Mouse (Mus musculus): ENCODE measurements around the gene Frem2. TPM values are rescaled to one million over a fixed set of nuclear protein-coding genes. Genes with fewer than 3 reads are reported as not detected.

Frem2 gene
- polyA plus RNA-seq, 1 experiment from 2014 or later, result 2.9 TPM

DNA sequence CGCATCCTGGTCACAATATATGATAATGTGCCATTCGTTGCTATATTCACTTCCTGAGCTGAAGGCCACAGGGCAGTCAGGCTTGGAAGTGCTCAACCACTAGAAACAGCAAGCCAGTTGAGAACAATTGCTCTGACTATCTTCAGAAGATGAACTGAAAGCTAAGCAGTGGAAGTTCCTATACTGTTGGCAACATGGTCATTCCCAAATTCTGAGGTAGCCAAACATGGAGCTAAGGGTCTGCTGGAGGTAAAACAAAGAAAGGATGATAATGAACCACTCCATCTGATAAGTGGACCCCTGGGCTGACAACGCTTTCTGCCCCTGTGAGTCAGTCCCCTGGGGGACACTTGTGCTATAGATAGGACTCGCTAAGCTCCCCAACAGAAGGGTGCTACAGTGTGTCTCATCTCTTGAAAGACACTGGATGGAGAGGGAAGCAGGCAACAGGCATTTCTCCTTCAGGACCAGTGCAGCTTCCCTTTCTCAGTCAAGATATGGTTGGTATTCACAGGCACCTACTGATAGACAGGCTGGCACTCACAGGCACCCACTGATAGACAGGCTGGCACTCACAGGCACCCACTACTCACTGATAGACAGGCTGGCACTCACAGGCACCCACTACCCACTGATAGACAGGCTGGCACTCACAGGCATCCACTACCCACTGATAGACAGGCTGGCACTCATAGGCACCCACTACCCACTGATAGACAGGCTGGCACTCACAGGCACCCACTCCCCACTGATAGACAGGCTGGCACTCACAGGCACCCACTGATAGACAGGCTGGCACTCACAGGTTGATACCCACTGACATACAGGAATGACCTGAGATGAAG is 142.7 kb downstream of the Frem2 start:
- no peaks in the 10 kb centered on the region for H3K36me3 ChIP-seq
- H3K9me3 ChIP-seq (replicated peaks), result no peaks in the 10 kb centered on the region
- no peaks in the 10 kb centered on the region for H3K27me3 ChIP-seq (ENCODE audit: low read depth, poor library complexity, severe bottlenecking)
- no peak overlapping the region for H3K27ac ChIP-seq
- no peak overlapping the region for H3K4me3 ChIP-seq
- no peaks in the 10 kb centered on the region for H3K4me1 ChIP-seq
- WGBS, result 92% methylated on average over 4 of the region's 4 CpGs
- no peak for DNase-seq (ENCODE audit: low spot score)

DNA sequence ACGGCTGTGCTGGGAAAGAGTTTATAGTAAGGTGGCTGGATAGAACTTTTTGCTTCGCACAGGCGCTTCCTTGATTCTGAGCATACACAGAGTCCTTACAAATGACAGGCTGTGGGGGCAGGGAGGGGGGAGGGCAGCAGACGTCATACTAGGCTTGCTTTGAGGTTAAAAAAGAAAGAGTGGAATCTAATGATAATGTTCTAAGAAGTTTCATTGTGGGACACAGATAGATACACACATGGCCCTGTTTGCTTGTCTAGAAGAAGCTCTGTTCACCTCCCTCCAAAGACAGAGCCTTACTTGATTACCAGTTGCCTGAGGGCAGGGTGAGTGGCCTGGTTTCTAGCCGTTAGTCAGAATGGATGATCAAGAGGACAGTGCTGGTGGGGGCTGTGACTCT is 144.1 kb downstream of the Frem2 start:
- no peaks in the 10 kb centered on the region for H3K9me3 ChIP-seq (replicated peaks)
- H3K36me3 ChIP-seq, result no peaks in the 10 kb centered on the region
- DNase-seq (ENCODE audit: low spot score), result no peak
- 62% methylated on average over 5 of the region's 5 CpGs for WGBS
- H3K4me1 ChIP-seq, result no peaks in the 10 kb centered on the region
- H3K4me3 ChIP-seq, result no peak overlapping the region
- no peak overlapping the region for H3K27ac ChIP-seq
- H3K27me3 ChIP-seq (ENCODE audit: low read depth, poor library complexity, severe bottlenecking), result no peaks in the 10 kb centered on the region

DNA sequence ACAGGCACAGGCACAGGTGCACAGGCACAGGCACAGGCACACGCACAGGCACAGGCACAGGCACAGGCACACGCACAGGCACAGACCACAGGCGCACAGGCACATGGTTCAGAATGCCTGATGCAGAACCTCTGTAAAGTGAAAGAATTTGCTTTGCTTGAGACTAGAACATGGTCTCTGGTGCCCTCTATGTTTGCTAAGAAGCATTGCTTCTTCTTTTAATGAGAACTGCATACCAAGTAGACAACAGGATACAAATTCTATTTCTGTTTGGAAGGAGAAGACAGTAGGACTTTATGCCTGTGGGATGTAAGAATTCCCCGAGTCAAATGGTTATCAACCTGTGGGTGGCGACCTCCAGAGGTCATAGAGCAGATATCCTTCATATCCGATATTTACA is 154.7 kb downstream of the Frem2 start:
- no peak for DNase-seq (ENCODE audit: low spot score)
- Histone ChIP-seq H3K4me3 (no peak overlapping the region), H3K4me1 (peaks cover 7% of the 10 kb centered on the region; the same call in 1 of the 2 replicates), H3K27me3 (ENCODE audit: low read depth, poor library complexity, severe bottlenecking) (no peaks in the 10 kb centered on the region), H3K27ac (no peak overlapping the region), H3K9me3 (replicated peaks) (no peaks in the 10 kb centered on the region), H3K36me3 (no peaks in the 10 kb centered on the region)
- WGBS, result 78% methylated on average over 6 of the region's 6 CpGs

DNA sequence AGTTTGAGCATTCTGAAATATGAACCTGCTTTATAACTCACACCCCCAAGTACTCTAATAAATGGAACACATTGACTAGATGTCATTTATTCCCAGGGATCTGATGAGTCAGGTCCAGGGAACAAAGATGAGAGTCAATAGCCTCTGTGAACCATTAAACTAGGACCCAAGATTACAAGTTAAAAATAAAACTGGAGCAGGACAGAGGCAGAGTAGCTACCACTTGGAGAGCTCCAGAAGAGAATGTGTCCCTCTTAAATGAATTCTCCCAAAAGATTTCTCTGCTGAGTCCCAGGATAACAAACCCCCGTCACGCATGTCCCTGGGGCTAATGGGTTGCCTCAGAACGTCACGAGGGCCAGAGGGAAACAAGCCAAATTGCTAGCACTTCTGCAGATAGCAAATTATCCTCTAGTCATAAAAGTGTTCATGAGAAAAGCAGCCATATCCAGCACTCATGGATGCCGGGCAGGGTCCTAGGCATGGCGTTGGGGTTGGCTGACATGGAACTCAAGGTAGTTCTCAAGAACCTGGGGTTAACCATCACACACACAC is 158.7 kb downstream of the Frem2 start:
- no peaks in the 10 kb centered on the region for H3K27me3 ChIP-seq (ENCODE audit: low read depth, poor library complexity, severe bottlenecking)
- WGBS, result 80% methylated on average over 6 of the region's 6 CpGs
- DNase-seq (ENCODE audit: low spot score), result no peak
- no peaks in the 10 kb centered on the region for H3K36me3 ChIP-seq
- no peaks in the 10 kb centered on the region for H3K9me3 ChIP-seq (replicated peaks)
- H3K4me1 ChIP-seq, result peaks cover 7% of the 10 kb centered on the region; the same call in 1 of the 2 replicates
- H3K4me3 ChIP-seq, result no peak overlapping the region
- no peak overlapping the region for H3K27ac ChIP-seq

DNA sequence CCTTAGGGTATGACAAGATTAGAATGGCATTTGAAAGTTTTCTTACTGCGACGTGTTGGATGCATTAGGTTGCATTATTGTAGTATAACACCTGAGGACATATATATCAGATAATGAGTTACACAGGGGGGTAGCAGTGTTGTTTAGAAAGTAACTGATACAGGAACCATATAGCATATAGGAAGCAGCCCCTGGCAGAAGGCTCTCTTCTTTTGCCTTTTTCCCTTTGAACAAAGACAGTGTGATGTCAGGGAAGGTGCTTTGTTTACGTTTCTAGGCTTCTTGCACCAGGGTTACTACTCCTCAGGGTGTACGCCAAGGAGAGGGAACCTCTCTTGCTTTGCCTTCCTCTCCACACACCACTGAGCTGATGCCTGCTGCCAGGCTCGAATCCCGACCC is 168.8 kb downstream of the Frem2 start, which contains the start of gene Stoml3:
Stoml3 (plus strand) TSS at position 301 of the 400 bp plus-strand sequence.
- no peak within 1 kb of the TSS; the same call in 1 of the 2 replicates for H3K27ac ChIP-seq
- 0 out of 2 replicates have a peak, but pooled peaks cover 4% of the 10 kb centered on the region for H3K36me3 ChIP-seq
- DNase-seq (ENCODE audit: low spot score), result no peak
- H3K27me3 ChIP-seq (ENCODE audit: low read depth, poor library complexity, severe bottlenecking), result no peaks in the 10 kb centered on the region
- H3K4me1 ChIP-seq, result peaks cover 16% of the 10 kb centered on the region
- WGBS, result 81% methylated on average over 6 of the region's 6 CpGs
- no peak within 1 kb of the TSS for H3K4me3 ChIP-seq
- H3K9me3 ChIP-seq (replicated peaks), result no peaks in the 10 kb centered on the region

DNA sequence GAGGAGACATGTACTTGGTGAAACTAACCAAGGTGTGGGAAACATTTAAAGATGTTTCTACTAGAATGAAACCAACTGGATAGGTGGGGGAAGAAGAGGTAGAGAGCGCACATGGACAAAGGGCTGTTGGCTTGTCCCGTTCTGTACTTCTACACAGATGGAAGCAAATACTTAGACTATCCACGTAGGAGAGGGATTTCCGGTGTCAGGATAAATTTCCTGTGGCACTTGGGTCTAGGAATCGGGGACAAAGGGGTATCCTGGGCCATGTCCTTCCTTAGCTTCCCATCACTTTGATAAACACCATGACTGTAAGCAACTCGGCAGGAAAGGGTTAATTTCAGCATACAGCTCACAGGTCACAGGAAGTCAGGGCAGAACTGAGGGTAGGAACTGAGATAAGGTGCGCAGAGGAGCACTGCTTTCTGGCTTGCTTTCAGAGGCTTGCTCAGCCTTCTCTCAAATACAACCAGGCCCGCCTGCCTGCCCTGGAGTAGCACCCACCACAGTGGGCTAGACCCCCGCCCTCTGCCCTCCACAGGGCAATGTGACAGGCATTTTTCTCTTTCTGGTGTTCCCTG is 170.1 kb downstream of the Frem2 start:
- H3K9me3 ChIP-seq (replicated peaks), result no peaks in the 10 kb centered on the region
- H3K4me3 ChIP-seq, result no peak overlapping the region
- H3K27ac ChIP-seq, result no peak overlapping the region; the same call in 1 of the 2 replicates
- H3K36me3 ChIP-seq, result peaks cover 12% of the 10 kb centered on the region
- H3K4me1 ChIP-seq, result peaks cover 16% of the 10 kb centered on the region
- WGBS, result 63% methylated on average over 9 of the region's 9 CpGs
- H3K27me3 ChIP-seq (ENCODE audit: low read depth, poor library complexity, severe bottlenecking), result no peaks in the 10 kb centered on the region
- no peak for DNase-seq (ENCODE audit: low spot score)

DNA sequence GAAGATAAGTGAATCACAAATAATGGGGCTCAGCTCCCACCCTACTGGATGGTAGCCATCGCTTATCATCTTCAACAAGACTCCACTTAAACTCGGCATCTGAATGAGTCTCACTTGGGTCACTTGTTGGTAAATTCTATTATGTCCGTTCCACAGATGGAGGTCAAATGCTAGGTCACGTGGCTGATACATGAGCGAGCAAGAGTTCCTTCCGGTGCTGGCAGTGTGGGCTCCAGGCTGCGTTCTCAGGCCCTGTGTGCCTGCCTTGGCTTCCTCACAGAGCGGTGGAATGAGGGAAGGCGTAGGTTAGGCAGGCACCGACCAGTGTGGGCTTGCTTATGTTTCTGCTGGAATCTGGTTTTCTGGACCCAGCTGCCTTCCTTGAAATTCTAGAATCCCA is 170.6 kb downstream of the Frem2 start:
- 85% methylated on average over 10 of the region's 10 CpGs for WGBS
- no peaks in the 10 kb centered on the region for H3K9me3 ChIP-seq (replicated peaks)
- no peak for DNase-seq (ENCODE audit: low spot score)

DNA sequence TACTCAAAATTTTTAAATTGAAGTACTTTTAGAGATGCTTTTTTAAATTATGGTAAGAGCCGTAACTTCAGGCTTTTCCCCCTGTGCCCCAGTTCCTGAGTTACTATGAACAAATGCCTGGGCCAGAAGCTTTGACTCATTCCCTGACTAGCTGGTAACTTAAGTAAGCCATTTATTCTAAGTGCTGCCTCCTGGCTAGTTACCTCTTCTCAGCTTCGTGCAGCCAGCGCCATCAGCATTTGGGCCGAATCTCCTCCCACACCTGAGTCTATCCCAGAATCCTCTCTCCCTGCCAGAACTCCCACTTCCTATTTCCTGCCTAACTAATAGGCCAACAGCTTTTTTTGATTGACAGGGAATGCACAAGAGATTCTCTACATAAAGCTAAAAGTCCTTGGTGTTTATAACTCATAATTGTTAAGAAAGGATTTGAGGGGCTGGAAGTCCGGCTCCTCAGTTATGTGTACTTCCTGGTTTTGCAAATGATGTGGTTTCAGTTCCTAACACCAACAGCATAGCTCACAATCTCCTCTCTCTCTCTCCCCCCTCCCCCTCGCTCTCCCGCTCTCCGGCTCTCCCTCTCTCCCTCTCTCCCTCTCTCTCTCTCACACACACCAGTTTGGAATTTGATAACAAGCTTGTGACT is 173.6 kb downstream of the Frem2 start:
- Histone ChIP-seq H3K4me3 (no peak overlapping the region), H3K4me1 (peaks cover 16% of the 10 kb centered on the region), H3K36me3 (peaks cover 47% of the 10 kb centered on the region), H3K27me3 (ENCODE audit: low read depth, poor library complexity, severe bottlenecking) (no peaks in the 10 kb centered on the region), H3K9me3 (replicated peaks) (no peaks in the 10 kb centered on the region), H3K27ac (no peak overlapping the region)
- 91% methylated on average over 8 of the region's 8 CpGs for WGBS
- no peak for DNase-seq (ENCODE audit: low spot score)

More for the DNA sequence above, 170.6 kb downstream of the Frem2 start:
- no peaks in the 10 kb centered on the region for H3K27me3 ChIP-seq (ENCODE audit: low read depth, poor library complexity, severe bottlenecking)
- peaks cover 16% of the 10 kb centered on the region for H3K4me1 ChIP-seq
- H3K4me3 ChIP-seq, result no peak overlapping the region
- H3K27ac ChIP-seq, result no peak overlapping the region
- peaks cover 17% of the 10 kb centered on the region for H3K36me3 ChIP-seq

DNA sequence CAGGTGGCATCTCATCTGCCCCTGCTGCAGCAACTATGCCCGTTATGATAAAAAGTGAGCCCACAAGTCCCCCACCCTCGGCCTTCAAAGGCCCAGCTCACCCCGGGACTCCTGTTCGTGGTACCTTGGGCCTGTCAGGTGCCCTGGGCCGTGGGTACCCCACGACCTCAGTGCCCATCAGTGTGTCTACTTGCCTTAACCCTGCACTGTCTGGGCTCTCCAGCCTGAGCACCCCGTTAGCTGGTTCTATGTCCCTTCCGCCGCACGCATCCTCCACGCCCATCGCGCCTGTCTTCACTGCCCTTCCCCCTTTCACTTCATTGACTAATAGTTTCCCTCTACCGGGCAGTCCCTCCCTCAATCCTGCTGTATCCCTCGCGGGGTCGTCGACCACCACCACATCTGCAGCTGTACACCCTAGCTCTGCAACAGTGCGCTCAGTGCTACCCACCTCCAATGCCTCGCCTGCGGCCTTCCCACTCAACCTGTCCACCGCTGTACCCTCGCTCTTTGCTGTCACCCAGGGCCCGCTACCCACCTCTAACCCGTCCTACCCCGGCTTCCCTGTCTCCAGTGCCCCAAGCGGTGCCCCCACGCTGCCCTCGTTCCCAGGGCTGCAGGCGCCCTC is 178.6 kb downstream of the Frem2 start:
- Histone ChIP-seq H3K27ac (no peak overlapping the region), H3K36me3 (peaks cover 93% of the 10 kb centered on the region), H3K9me3 (replicated peaks) (no peaks in the 10 kb centered on the region), H3K27me3 (ENCODE audit: low read depth, poor library complexity, severe bottlenecking) (no peaks in the 10 kb centered on the region), H3K4me1 (no peaks in the 10 kb centered on the region), H3K4me3 (no peak overlapping the region)
- 96% methylated on average over 30 of the region's 30 CpGs for WGBS
- no peak for DNase-seq (ENCODE audit: low spot score)

DNA sequence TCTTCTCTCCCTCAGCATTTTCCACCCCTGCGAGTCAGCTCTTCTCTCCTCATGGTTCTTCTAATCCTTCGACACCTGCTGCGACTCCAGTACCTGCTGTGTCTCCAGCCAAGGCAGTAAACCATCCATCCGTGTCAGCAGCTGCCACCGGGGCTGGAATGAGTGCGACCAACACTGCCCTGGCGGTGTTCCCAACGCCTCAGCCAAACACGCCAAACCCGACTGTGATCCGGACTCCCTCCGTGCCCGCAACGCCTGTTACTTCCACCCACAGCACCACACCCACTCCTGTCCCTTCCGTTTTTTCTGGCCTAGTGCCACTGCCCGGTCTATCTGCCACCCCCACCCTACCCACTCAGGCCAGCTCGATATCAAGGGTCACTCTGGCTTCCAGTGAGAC is 179.7 kb downstream of the Frem2 start:
- Histone ChIP-seq H3K4me1 (no peaks in the 10 kb centered on the region), H3K9me3 (replicated peaks) (no peaks in the 10 kb centered on the region), H3K4me3 (no peak overlapping the region), H3K27me3 (ENCODE audit: low read depth, poor library complexity, severe bottlenecking) (no peaks in the 10 kb centered on the region), H3K27ac (no peak overlapping the region), H3K36me3 (peaks cover 98% of the 10 kb centered on the region)
- WGBS, result 88% methylated on average over 17 of the region's 17 CpGs
- no peak for DNase-seq (ENCODE audit: low spot score)

DNA sequence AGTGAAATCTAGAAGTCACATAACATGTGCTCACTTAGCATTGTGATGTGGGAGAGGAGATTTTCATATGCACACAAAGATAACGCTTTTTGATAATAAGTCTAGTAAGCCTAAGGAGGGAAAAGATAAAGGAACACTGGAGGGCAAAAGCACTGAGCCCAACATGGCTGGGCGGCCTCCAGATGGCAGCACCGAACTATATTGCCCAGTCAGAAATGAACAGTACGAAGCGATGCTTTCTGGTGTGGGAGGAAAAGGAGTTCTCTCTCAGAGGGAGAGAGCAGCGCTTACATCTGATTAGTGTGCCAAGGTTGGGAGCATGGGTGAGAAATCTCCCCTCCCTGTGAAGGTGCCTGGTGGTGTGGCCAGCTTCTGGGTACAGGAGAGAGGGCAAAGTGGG is 181.3 kb downstream of the Frem2 start:
- Histone ChIP-seq H3K27ac (no peak overlapping the region), H3K4me3 (no peak overlapping the region), H3K4me1 (no peaks in the 10 kb centered on the region), H3K9me3 (replicated peaks) (no peaks in the 10 kb centered on the region), H3K27me3 (ENCODE audit: low read depth, poor library complexity, severe bottlenecking) (no peaks in the 10 kb centered on the region), H3K36me3 (peaks cover 98% of the 10 kb centered on the region)
- 83% methylated on average over 6 of the region's 6 CpGs for WGBS
- no peak for DNase-seq (ENCODE audit: low spot score)

DNA sequence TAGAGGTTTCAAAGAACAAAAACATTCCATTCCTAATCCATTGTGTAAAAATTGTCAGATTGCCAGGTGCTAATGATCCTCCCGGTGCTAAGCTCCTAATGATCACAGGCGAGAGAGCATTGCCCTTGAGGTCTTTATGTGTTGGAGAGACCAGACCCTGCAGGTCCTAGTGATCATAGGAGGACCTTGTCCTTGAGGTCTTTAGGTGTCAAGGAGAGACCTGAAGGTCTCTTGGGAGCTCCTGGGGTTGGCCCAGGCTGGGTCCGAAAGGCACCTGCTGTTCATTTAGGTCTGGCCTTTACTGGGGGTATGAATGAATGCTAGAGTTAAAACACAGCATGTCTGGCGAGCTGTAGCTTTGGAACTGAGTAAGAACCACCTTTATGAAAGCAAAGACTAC is 183.0 kb downstream of the Frem2 start:
- no peak for DNase-seq (ENCODE audit: low spot score)
- WGBS, result 84% methylated on average over 4 of the region's 4 CpGs
- no peaks in the 10 kb centered on the region for H3K9me3 ChIP-seq (replicated peaks)
- no peak overlapping the region for H3K4me3 ChIP-seq
- no peaks in the 10 kb centered on the region for H3K4me1 ChIP-seq
- no peaks in the 10 kb centered on the region for H3K27me3 ChIP-seq (ENCODE audit: low read depth, poor library complexity, severe bottlenecking)
- peaks cover 97% of the 10 kb centered on the region for H3K36me3 ChIP-seq
- H3K27ac ChIP-seq, result no peak overlapping the region

Measured in limb, embryonic 10.5 days (tissue).